Mouse (Mus musculus) heart, embryonic 16.5 days (tissue): Measurements from ENCODE around the gene Clip1. TPM values are rescaled to one million over a fixed set of nuclear protein-coding genes. Genes with fewer than 3 reads are reported as not detected.

Experiments used
- ATAC-seq: fragments of 200-750 bp; cut with Nextera tagmentation; replicated peaks from 2 replicates; pipeline ENCODE4 v1.8.0; 2017; ENCODE audit warnings: moderate number of reproducible peaks; ENCODE audit not compliant: insufficient read depth, low FRiP score; ENCODE audit errors: extremely low read depth
- H3K27ac ChIP-seq: fragments of 300-500 bp; sonication (generic); 2 replicates; pipeline ENCODE4 v1.5.1; 2014; ENCODE audit warnings: mild to moderate bottlenecking, low read length, control low read depth, moderate library complexity
- H3K27me3 ChIP-seq: fragments of 300-500 bp; sonication (generic); 2 replicates; pipeline ENCODE4 v1.6.1; 2014; ENCODE audit warnings: low read length, mixed read lengths; ENCODE audit not compliant: control insufficient read depth, insufficient read depth
- H3K36me3 ChIP-seq: fragments of 300-500 bp; sonication (generic); 2 replicates; pipeline ENCODE4 v1.6.1; 2014; ENCODE audit not compliant: control insufficient read depth, insufficient read depth
- H3K4me1 ChIP-seq: fragments of 300-500 bp; sonication (generic); 2 replicates; pipeline ENCODE4 v1.6.1; 2014; ENCODE audit warnings: low read length, mixed read lengths; ENCODE audit not compliant: control insufficient read depth, insufficient read depth
- H3K4me2 ChIP-seq: fragments of 300-500 bp; sonication (generic); 2 replicates; pipeline ENCODE4 v1.6.1; 2014; ENCODE audit warnings: low read depth, mild to moderate bottlenecking, control low read depth, low read length
- H3K4me3 ChIP-seq: fragments of 300-500 bp; sonication (generic); 2 replicates; pipeline ENCODE4 v1.5.1; 2014; ENCODE audit warnings: mild to moderate bottlenecking, control low read depth, low read length
- H3K9ac ChIP-seq: fragments of 300-500 bp; sonication (generic); 2 replicates; pipeline ENCODE4 v1.6.1; 2014; ENCODE audit warnings: low read length, control low read depth
- H3K9me3 ChIP-seq: fragments of 300-500 bp; sonication (generic); replicated peaks from 2 replicates; pipeline ENCODE4 v1.6.1; 2016; ENCODE audit warnings: low read length; ENCODE audit not compliant: control insufficient read depth
- WGBS: fragments of 180-500 bp; shearing (Covaris S2); extraction: QIAGEN DNeasy Blood & Tissue Kit; methylation state at CpG from one replicate; pipeline ENCODE4 v1.1.7; 2014; 5-methylcytosine and 5-hydroxymethylcytosine counted together
- polyA plus RNA-seq: library from polyadenylated mRNA; unstranded; fragments of >200 nt; fragmentation: Nextera tagmentation; extraction: Ambion mirVana; gene quantifications from 2 replicates; pipeline ENCODE4 v1.2.1, GENCODE M21; 2015

Clip1 gene
- polyA plus RNA-seq, 1 experiment from 2014 or later = 53.1 TPM

DNA sequence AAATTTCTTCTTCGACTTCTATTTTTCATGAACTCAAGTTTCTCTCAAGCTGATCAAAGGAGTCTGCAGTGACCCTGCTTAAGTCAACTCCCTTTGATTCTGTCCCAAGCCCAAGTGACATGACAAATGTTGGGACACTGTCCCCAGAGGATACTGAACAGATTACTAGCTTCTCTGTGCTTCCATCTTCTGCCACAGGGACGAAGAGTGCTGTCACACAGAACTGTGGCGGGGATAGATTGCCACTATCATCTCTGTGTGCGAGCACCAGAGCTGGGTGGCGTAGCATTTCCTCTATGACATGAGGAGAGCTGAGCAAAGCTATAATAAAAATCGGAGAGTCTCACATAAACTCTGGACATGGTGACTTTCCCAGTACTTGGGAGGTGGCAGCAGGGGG is 82.2 kb downstream of the Clip1 start:
- Histone ChIP-seq H3K4me2 (no peak overlapping the region), H3K27me3 (no peaks in the 10 kb centered on the region), H3K27ac (no peak overlapping the region), H3K4me1 (peaks cover 15% of the 10 kb centered on the region), H3K9me3 (no peaks in the 10 kb centered on the region), H3K9ac (no peak overlapping the region), H3K36me3 (peaks cover 26% of the 10 kb centered on the region), H3K4me3 (no peak overlapping the region)
- whole genome bisulfite sequencing = 76% methylated on average over 6 of the region's 6 CpGs
- no peak for ATAC-seq

DNA sequence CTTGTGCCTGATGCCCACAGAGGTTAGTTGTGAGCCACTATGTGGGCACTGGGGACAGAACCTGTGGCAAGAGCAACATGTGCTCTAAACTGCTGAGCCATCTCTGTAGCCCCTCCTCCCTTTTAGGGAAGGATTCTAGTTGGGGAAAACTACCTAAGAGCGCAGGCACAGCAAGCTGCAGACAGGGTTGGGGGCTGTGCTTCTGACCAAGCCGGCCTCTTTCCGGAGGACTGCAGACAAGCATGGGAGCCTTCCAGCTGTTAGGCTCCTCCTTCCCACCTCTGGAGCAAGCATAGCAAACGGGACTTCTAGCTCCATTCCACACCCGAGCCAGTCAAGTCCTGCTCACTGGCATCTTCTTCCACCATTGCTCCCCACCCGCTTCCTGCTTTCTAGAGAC is 85.1 kb downstream of the Clip1 start:
- H3K9ac ChIP-seq = no peak overlapping the region
- H3K4me3 ChIP-seq = no peak overlapping the region
- H3K27me3 ChIP-seq = no peaks in the 10 kb centered on the region
- no peak; the same call in 1 of the 2 replicates for ATAC-seq
- no peak overlapping the region for H3K4me2 ChIP-seq
- WGBS = 45% methylated on average over 6 of the region's 6 CpGs
- 0 out of 2 replicates have a peak overlapping the region, but pooled peaks have one; percentile 16 for H3K27ac ChIP-seq
- peaks cover 15% of the 10 kb centered on the region for H3K4me1 ChIP-seq
- H3K36me3 ChIP-seq = peaks cover 19% of the 10 kb centered on the region
- H3K9me3 ChIP-seq = no peaks in the 10 kb centered on the region

DNA sequence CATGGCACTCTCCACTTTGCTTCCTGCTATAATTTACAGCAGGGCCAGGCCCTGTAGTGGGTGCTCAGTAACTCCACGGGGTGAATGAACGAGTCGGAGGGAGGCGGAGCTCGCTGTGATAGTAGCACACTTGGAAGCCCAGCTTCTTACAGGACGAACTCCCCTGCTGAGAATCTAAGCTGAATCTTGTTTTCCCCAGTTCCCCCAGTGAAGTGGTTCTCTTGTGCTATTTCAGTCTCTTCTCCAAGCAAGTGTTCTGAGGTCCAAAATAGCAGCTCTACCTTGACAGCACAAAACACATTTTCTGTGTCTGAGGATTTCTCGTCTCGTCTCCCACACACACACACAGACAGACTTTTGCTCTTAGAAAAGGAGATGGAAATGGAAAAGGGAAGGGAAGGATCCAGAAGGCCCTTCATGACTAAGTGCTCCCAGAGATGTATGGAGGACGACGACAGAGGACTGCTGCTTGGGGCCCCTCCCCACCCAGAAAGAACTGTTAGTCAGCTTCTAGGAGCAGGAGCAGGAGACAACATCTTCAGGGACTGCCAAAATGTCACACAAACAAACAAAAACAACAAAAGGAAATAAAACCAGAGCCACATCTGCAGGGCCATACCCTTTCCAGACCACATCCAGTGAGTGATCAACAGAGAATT is 90.7 kb downstream of the Clip1 start:
- no peak for ATAC-seq
- Histone ChIP-seq H3K4me3 (no peak overlapping the region), H3K36me3 (peaks cover 18% of the 10 kb centered on the region), H3K4me1 (peaks cover 17% of the 10 kb centered on the region), H3K9me3 (no peaks in the 10 kb centered on the region), H3K27me3 (no peaks in the 10 kb centered on the region), H3K4me2 (no peak overlapping the region), H3K9ac (no peak overlapping the region), H3K27ac (peak overlapping the region; percentile 43)
- 49% methylated on average over 10 of the region's 10 CpGs for WGBS

DNA sequence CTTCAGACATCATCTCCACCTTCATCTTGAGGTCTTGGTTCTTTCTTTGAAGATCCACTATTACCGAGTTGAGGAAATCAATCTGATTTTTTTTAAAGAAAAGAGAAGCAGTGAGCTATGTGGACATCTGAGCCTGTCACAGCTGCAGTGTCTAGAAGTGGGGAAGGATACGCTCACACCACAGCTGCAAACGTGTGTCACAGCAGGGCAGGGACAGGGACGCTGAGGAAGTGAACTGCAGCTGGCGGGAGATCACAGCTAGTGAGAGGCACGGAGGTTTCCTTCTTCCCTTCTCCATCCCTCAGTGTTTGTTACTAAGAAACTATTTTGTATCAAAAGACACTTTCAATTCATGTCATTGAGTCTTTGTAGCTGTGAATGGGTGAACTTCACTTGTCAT is 104.4 kb downstream of the Clip1 start:
- Histone ChIP-seq H3K36me3 (peaks cover 48% of the 10 kb centered on the region), H3K4me2 (no peak overlapping the region), H3K27ac (no peak overlapping the region), H3K4me3 (no peak overlapping the region), H3K27me3 (no peaks in the 10 kb centered on the region), H3K9me3 (no peaks in the 10 kb centered on the region), H3K9ac (no peak overlapping the region), H3K4me1 (no peaks in the 10 kb centered on the region)
- ATAC-seq = no peak
- 79% methylated on average over 6 of the region's 6 CpGs for WGBS

DNA sequence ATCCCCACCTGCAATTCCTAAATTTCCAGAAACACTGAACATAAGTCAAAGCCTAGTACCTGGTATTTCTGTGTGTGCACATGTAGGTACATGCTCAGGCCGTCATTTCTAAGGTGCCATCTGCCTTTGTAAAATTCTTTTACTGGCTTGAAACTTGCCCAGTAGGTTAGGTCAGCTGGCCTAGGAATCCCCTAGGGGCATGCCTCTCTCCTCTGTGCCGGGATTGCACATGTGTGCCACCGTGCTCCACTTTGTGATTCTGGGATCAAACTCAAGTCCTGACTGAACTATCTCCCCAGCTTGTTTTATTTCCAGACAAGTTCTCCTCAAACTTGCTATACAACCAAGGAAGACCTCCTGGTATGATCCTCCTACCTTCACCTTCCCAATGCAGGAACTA is 107.7 kb downstream of the Clip1 start:
- Histone ChIP-seq H3K4me1 (peaks cover 5% of the 10 kb centered on the region), H3K9me3 (no peaks in the 10 kb centered on the region), H3K27ac (no peak overlapping the region), H3K4me3 (no peak overlapping the region), H3K4me2 (no peak overlapping the region), H3K36me3 (peaks cover 34% of the 10 kb centered on the region), H3K27me3 (no peaks in the 10 kb centered on the region), H3K9ac (no peak overlapping the region)
- no peak for ATAC-seq
- WGBS = 82% methylated on average over 3 of the region's 3 CpGs

DNA sequence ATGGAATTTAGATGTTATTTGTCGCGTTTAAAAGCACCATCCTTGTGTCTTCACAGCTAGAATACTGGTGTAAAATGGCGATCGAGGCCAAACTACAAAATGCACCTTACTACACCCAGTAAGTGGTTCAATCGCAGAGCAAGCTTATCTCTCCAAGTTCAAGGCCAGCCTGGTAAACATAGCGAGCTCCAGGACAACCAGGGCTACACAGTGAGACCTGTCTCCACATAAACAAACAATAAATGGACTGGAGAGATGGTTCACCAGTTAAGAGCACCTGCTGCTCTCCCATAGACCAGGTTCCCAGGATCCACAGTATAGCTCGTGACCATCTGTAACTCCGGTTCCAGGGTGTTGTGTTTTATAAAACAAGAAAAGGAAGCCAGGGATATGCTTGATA is 111.1 kb downstream of the Clip1 start:
- Histone ChIP-seq H3K4me3 (peak overlapping the region; percentile 98), H3K4me1 (peaks cover 7% of the 10 kb centered on the region), H3K9me3 (no peaks in the 10 kb centered on the region), H3K36me3 (peaks cover 21% of the 10 kb centered on the region), H3K27me3 (no peaks in the 10 kb centered on the region), H3K9ac (peak overlapping the region; percentile 49; the same call in 1 of the 2 replicates), H3K27ac (no peak overlapping the region), H3K4me2 (peak overlapping the region; percentile 98)
- WGBS = 56% methylated on average over 8 of the region's 8 CpGs
- no peak for ATAC-seq

DNA sequence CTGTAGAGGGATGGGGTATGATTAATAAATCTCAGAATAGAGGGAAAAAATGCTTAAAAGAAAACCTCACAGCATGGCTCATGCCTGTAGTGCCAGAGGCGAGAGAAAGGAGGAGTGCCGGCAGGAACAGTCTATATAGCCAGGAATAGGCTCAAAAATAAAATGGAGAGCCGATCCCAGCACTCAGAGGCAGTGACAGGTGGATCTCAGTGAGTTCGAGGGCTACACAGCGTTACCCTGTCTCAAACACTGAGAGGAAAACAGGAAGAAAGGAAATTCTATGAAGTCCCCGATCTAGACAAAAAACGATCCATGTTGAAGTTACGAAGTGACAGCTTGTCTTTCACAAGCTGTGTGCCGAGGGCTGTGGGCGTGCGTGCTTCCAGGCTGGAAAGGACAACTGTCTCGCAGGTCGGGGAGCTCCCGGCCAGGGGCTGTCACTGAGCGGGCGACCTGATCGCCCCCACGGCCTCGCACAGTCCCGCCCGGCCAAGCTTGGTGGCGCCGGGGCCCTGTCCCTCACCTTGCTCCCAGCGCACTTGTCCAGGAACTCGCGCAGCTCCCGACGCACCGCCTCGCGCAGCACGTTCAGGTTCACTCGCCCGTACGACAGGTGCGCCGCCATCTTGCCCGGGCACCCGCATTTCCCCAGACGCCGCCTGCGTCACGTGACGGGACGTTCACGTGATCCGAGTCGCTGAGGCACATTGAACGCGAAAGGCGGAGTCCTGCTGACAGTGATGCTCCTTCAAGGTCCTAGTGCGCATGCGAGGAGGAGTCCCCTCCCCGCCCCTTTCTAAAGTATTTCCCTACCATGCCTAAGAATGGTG is 111.8 kb downstream of the Clip1 start, which contains the start of gene Vps33a:
Gene Vps33a (minus strand): TSS at position 682 of the 830 bp plus-strand sequence.
- Histone ChIP-seq H3K4me2 (peak within 1 kb of the TSS; percentile 98), H3K4me3 (peak within 1 kb of the TSS; percentile 98), H3K36me3 (peaks cover 18% of the 10 kb centered on the region), H3K4me1 (peaks cover 7% of the 10 kb centered on the region), H3K27me3 (no peaks in the 10 kb centered on the region), H3K27ac (peak within 1 kb of the TSS; percentile 64), H3K9ac (peak within 1 kb of the TSS; percentile 93), H3K9me3 (no peaks in the 10 kb centered on the region)
- peak; percentile 90 for ATAC-seq
- under 1% methylated on average over 54 of the region's 54 CpGs for WGBS

DNA sequence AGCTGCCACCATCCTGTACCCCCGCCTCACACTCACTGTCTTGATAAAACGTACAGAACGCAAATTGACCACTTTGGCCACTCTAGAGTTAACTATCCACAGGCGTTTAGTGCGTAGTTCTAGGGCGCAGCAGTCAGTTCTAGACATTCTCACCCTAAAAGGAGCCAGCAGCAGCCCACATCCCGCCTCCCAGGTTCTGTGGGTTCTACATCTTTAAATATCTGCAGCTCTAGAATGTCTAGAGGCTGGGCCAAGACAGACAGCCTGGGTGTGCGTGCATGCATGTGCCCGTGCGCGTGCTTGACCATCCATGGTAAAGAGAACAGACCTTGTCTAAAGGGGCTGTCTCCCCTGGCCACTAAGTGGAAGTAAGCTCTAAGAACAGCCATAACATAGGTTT is 123.3 kb downstream of the Clip1 start:
- no peak overlapping the region for H3K9ac ChIP-seq
- H3K4me3 ChIP-seq = no peak overlapping the region
- 90% methylated on average over 11 of the region's 11 CpGs for WGBS
- H3K36me3 ChIP-seq = peaks cover 60% of the 10 kb centered on the region
- no peak overlapping the region for H3K4me2 ChIP-seq
- no peak for ATAC-seq
- H3K27ac ChIP-seq = no peak overlapping the region
- H3K27me3 ChIP-seq = no peaks in the 10 kb centered on the region
- no peaks in the 10 kb centered on the region for H3K9me3 ChIP-seq
- peaks cover 2% of the 10 kb centered on the region; the same call in 1 of the 2 replicates for H3K4me1 ChIP-seq

DNA sequence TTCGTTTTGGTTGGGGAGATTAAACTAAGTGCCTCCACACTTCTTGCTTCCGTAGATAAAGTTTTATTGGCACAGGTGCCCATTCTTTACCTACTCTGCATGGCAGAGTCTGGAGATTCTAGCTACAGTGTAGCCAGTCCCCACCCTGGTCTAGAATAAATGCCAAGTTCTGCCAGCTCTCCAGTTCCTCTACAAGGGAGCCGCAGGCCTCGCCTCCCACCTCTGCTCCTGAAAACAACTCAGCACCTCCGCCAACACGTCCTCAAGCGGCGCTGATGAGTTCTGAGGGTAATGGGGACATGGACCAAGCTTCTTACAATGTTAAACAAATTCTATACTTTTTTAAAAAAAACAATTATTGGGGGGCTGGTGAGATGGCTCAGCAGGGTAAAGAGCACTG is 124.8 kb downstream of the Clip1 start:
- Histone ChIP-seq H3K4me1 (peaks cover 2% of the 10 kb centered on the region; the same call in 1 of the 2 replicates), H3K36me3 (peaks cover 51% of the 10 kb centered on the region), H3K4me2 (no peak overlapping the region), H3K4me3 (no peak overlapping the region), H3K27ac (no peak overlapping the region), H3K9me3 (no peaks in the 10 kb centered on the region), H3K9ac (no peak overlapping the region), H3K27me3 (no peaks in the 10 kb centered on the region)
- ATAC-seq = no peak
- WGBS = 90% methylated on average over 8 of the region's 8 CpGs
